Mouse (Mus musculus) forebrain, embryonic 16.5 days (tissue): Measurements from ENCODE around the gene Lrba. TPM values are rescaled to one million over a fixed set of nuclear protein-coding genes. Genes with fewer than 3 reads are reported as not detected.

Experiments
- ATAC-seq: fragments of 200-750 bp; cut with Nextera tagmentation; 2 replicates; pipeline ENCODE4 v1.8.0; 2017; ENCODE audit warnings: mild to moderate bottlenecking, moderate library complexity
- H3K27ac ChIP-seq: fragments of 300-500 bp; sonication (generic); 2 replicates; pipeline ENCODE4 v1.5.1; 2014; ENCODE audit warnings: low read length, control low read depth
- H3K27me3 ChIP-seq: fragments of 300-500 bp; sonication (generic); replicated peaks from 2 replicates; pipeline ENCODE4 v1.6.1; 2014; ENCODE audit warnings: low read length; ENCODE audit not compliant: control insufficient read depth, insufficient read depth
- H3K36me3 ChIP-seq: fragments of 300-500 bp; sonication (generic); 2 replicates; pipeline ENCODE4 v1.6.1; 2014; ENCODE audit not compliant: control insufficient read depth, insufficient read depth
- H3K4me1 ChIP-seq: fragments of 300-500 bp; sonication (generic); replicated peaks from 2 replicates; pipeline ENCODE4 v1.6.1; 2014; ENCODE audit warnings: low read length; ENCODE audit not compliant: control insufficient read depth, insufficient read depth
- H3K4me2 ChIP-seq: fragments of 300-500 bp; sonication (generic); 2 replicates; pipeline ENCODE4 v1.6.1; 2014; ENCODE audit warnings: mild to moderate bottlenecking, low read length, control low read depth
- H3K4me3 ChIP-seq: fragments of 300-500 bp; sonication (generic); replicated peaks from 2 replicates; pipeline ENCODE4 v1.5.1; 2014; ENCODE audit warnings: mild to moderate bottlenecking, low read length, control low read depth
- H3K9ac ChIP-seq: fragments of 300-500 bp; sonication (generic); replicated peaks from 2 replicates; pipeline ENCODE4 v1.6.1; 2014; ENCODE audit warnings: low read depth, low read length, control low read depth
- H3K9me3 ChIP-seq: fragments of 300-500 bp; sonication (generic); 2 replicates; pipeline ENCODE4 v1.6.1; 2016; ENCODE audit warnings: low read length; ENCODE audit not compliant: control insufficient read depth
- WGBS: fragments of 180-500 bp; shearing (Covaris S2); extraction: QIAGEN DNeasy Blood & Tissue Kit; methylation state at CpG from one replicate; pipeline ENCODE4 v1.1.7; 2014; 5-methylcytosine and 5-hydroxymethylcytosine counted together
- polyA plus RNA-seq: library from polyadenylated mRNA; unstranded; fragments of >200 nt; fragmentation: Nextera tagmentation; extraction: Ambion mirVana; gene quantifications from 2 replicates; pipeline ENCODE4 v1.2.1, GENCODE M21; 2015

Gene Lrba
- polyA plus RNA-seq, 1 experiment from 2014 or later, result 2.3 TPM

DNA sequence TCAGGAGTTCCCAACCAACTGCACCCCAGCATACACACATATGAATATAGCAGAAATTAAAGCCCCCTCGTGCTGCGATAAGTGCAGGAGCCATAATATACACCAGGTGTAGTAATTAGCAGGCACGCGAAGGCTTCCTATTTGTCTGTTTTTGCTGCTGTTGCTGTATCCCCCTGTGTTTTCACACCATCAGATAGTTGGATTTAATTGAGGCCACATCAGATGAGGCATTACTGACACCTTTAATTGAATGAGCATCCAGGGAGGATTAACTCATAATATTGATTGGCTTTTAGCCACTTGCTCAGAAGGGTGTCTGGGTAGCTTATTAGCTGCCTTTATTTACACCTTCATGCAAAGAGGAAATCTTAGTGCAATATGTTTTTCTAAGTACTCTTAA, 515.3 kb downstream of the Lrba start:
- Histone ChIP-seq H3K9ac (no peak overlapping the region), H3K9me3 (no peaks in the 10 kb centered on the region), H3K27ac (no peak overlapping the region), H3K4me1 (peaks cover 16% of the 10 kb centered on the region), H3K4me2 (no peak overlapping the region), H3K27me3 (peaks cover 5% of the 10 kb centered on the region; the same call in 1 of the 2 replicates), H3K36me3 (no peaks in the 10 kb centered on the region), H3K4me3 (no peak overlapping the region)
- 30% methylated on average over 4 of the region's 4 CpGs for WGBS
- peak; percentile 49 for ATAC-seq

DNA sequence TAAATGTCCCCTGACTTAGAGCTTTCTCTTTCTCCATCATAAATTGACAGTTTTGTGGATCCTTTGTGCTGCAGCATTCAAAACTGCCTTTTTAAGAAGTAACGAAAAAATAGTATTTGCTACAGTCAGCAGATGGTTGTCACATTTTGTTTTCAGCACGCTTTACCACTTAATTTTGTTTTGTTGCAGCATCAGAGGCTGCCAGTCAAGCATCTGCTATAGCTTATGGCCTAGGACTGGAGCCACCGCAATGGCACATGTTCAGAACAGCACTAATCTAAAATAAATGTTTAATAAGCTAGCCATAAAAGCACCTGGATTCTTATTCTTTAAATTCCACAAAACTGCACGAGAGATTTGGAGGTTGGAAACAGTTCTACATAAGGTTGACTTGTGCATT, 520.9 kb downstream of the Lrba start:
- WGBS, result 32% methylated on average over 4 of the region's 4 CpGs
- Histone ChIP-seq H3K9ac (no peak overlapping the region), H3K4me3 (no peak overlapping the region), H3K27ac (peak overlapping the region; percentile 45), H3K4me2 (peak overlapping the region; percentile 8), H3K9me3 (no peaks in the 10 kb centered on the region), H3K27me3 (peaks cover 7% of the 10 kb centered on the region; the same call in 1 of the 2 replicates), H3K36me3 (no peaks in the 10 kb centered on the region), H3K4me1 (peaks cover 14% of the 10 kb centered on the region)
- peak; percentile 92 for ATAC-seq

DNA sequence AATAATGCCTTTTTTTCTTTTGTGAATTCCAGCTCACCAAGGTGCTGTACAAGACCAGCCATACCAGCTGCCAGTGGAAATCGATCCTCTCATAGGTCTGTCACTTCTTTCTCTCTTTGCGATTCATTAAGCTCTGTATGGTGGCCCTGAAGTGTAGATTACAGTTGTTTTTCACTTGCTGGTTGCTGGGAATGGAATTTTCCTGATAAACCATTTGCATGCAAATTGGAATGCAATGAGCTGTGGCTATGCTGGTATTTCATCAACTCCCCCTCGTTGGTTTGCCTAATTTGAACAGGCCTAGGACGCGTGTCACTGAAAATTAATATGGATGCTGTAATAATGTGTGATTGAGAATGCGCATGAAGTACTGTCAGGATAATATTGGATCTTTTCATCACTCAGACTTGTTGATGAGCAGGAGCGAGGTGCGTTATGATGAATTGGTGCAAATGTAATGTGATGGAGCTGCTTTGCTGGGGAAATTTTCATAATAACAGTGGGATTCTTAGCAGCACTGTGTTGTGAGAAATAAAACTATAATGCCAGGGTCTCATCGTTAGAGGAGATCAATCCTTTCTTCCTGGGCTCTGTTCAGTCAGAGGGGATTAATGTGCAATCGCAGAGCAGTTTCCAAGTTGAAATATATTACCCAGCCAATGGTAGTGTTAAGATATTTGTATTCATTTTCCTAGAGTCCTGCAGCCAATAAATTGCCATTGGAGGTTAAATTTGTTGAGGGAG, 521.5 kb downstream of the Lrba start:
- WGBS, result 13% methylated on average over 10 of the region's 10 CpGs
- Histone ChIP-seq H3K9ac (no peak overlapping the region), H3K36me3 (no peaks in the 10 kb centered on the region), H3K9me3 (no peaks in the 10 kb centered on the region), H3K27ac (peak overlapping the region; percentile 45), H3K4me2 (peak overlapping the region; percentile 8), H3K4me1 (peaks cover 17% of the 10 kb centered on the region), H3K4me3 (no peak overlapping the region), H3K27me3 (peaks cover 7% of the 10 kb centered on the region; the same call in 1 of the 2 replicates)
- peak; percentile 89 for ATAC-seq

DNA sequence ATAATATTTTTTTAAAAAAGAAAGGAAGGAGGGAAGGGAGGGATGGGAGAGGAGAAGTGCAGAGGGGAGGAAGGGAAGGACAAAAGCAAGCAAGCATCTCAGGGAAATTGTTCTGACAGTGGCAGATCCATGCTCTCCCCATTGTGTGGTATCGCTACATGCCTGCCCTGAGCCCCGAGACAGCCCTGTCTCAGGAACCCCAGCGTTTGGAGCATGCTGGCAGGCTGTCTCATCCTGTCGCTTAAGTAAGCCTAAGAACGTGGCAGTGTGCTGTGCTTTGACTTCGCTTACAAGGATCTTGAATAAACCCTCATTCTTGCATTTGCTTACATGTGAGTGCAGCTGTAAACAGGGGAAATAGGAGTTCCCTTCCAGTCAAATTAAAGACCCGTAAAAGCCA, 526.2 kb downstream of the Lrba start:
- Histone ChIP-seq H3K4me1 (peaks cover 11% of the 10 kb centered on the region), H3K36me3 (no peaks in the 10 kb centered on the region), H3K9ac (peak overlapping the region; percentile 33; the same call in 1 of the 2 replicates), H3K27me3 (0 out of 2 replicates have a peak, but pooled peaks cover 2% of the 10 kb centered on the region), H3K4me2 (0 out of 2 replicates have a peak overlapping the region, but pooled peaks have one; percentile 12), H3K4me3 (no peak overlapping the region), H3K9me3 (no peaks in the 10 kb centered on the region), H3K27ac (no peak overlapping the region)
- no peak for ATAC-seq
- 20% methylated on average over 7 of the region's 7 CpGs for WGBS

DNA sequence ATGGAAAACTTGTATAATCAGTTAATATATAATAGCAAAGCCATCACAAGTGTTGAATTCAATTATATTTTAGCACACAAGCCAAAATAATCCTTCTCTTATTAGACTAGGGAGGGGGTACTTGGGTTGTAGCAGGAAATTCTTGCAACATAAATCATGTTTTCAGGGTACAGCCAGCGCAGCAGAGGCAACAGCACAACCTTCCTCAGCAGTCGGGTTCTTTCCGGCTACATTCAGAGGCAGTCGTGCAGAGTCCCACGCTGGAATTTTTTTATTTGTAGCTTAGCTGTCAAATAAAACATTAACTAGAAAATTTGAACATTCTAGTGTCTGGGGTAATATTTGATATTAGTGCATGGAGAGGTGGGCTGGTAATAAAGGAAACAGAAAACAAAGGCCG, 529.7 kb downstream of the Lrba start:
- peaks cover 3% of the 10 kb centered on the region; the same call in 1 of the 2 replicates for H3K4me1 ChIP-seq
- H3K9me3 ChIP-seq, result no peaks in the 10 kb centered on the region
- H3K36me3 ChIP-seq, result no peaks in the 10 kb centered on the region
- H3K27me3 ChIP-seq, result 0 out of 2 replicates have a peak, but pooled peaks cover 2% of the 10 kb centered on the region
- no peak overlapping the region for H3K4me3 ChIP-seq
- no peak overlapping the region for H3K4me2 ChIP-seq
- WGBS, result 79% methylated on average over 6 of the region's 6 CpGs
- ATAC-seq, result no peak
- H3K27ac ChIP-seq, result no peak overlapping the region
- no peak overlapping the region for H3K9ac ChIP-seq

DNA sequence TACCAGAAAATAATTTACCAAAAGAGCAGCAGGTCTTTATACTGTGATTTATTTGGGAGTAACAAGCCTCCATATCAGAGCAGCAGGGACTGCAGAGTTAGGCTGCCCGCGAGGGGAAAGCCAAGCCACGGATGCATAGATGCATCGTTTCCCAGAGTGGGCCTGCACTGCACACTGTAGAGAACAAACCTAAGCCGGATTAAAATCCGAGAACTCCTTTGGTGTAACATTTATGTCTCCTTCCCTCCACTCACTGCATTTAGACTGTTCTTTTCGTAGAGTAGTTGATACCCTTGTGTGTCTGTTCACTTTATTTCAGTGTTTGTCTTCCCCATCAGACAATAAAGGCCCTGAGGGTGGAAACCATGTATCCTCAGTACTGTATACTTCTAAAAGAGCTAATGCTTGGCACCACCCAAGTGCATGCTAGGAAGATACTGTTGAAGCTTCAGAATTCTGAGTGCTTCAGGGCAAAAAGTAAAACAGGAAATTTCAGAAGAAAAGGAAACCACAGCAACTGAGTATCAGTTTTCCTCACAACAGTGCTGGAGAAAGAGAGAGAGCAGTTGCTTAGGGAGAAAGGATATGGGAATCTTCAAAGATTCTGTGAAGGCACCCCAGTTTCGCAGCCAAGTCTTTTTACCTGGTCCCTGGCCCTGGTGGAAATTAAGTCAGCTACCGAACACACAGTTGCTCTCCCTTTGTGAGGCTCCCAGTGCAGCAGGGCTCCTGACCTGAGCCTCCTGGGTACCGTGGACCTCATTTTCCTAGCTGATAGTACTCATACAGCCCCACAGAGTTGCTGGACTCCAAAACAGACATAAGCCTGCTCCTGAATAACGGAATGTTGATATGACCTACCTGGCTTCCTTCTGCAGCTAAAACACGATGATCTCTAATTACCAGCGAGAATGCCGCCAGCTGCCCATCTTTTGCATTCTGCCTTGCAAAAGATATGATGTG, 530.4 kb downstream of the Lrba start:
- 63% methylated on average over 14 of the region's 14 CpGs for WGBS
- Histone ChIP-seq H3K4me2 (no peak overlapping the region), H3K4me3 (no peak overlapping the region), H3K9ac (no peak overlapping the region), H3K27me3 (0 out of 2 replicates have a peak, but pooled peaks cover 2% of the 10 kb centered on the region), H3K27ac (no peak overlapping the region), H3K4me1 (peaks cover 3% of the 10 kb centered on the region; the same call in 1 of the 2 replicates), H3K36me3 (no peaks in the 10 kb centered on the region), H3K9me3 (no peaks in the 10 kb centered on the region)
- ATAC-seq, result no peak

DNA sequence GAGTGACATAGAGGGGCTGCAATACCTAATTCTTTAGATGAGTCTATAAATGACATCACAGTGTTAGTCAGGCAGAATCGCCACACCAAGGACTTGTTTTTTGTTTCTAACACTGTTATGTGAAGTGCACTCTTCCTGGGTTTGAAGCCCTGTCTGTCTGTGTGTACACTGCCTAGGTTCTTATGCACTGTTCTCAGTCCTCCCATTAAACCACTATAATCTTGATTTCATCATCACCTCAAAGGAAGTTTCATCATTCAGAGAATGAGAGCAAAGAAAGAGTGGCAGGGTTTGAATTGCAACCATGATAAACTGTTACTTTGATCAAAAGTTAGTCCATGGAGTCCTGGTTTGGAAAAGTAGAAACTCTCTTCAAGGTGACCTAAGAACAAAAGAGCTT, 532.1 kb downstream of the Lrba start:
- no peak for ATAC-seq
- no peak overlapping the region for H3K27ac ChIP-seq
- H3K9me3 ChIP-seq, result no peaks in the 10 kb centered on the region

DNA sequence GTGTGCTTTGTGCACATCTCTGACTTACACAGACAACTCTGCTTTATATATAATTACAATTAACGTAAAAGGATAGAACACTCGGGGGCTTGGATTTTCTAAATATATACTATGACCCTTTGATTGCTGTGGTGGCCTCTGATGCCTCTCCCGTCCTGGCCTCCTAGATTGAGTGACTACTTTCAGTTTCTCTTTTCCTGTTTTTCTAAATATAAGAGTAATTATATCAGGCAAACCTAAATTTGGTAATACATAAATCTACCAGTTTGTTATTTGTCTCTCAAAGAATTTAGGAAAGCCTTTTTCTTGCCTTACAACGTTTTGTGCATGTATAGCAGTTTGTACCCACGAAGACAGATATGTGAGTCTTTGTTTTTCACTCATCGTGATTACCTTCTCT, 534.2 kb downstream of the Lrba start:
- no peaks in the 10 kb centered on the region for H3K9me3 ChIP-seq
- no peaks in the 10 kb centered on the region for H3K36me3 ChIP-seq
- 82% methylated on average over 6 of the region's 6 CpGs for WGBS
- no peaks in the 10 kb centered on the region for H3K4me1 ChIP-seq
- H3K27ac ChIP-seq, result no peak overlapping the region
- no peak for ATAC-seq
- no peak overlapping the region for H3K4me2 ChIP-seq
- H3K4me3 ChIP-seq, result no peak overlapping the region
- no peaks in the 10 kb centered on the region for H3K27me3 ChIP-seq
- H3K9ac ChIP-seq, result no peak overlapping the region

More for the DNA sequence above, 532.1 kb downstream of the Lrba start:
- H3K4me3 ChIP-seq, result no peak overlapping the region
- no peak overlapping the region for H3K4me2 ChIP-seq
- no peaks in the 10 kb centered on the region for H3K36me3 ChIP-seq
- WGBS, result 83% methylated on average over 1 of the region's 1 CpGs
- H3K4me1 ChIP-seq, result no peaks in the 10 kb centered on the region
- no peak overlapping the region for H3K9ac ChIP-seq
- no peaks in the 10 kb centered on the region for H3K27me3 ChIP-seq

DNA sequence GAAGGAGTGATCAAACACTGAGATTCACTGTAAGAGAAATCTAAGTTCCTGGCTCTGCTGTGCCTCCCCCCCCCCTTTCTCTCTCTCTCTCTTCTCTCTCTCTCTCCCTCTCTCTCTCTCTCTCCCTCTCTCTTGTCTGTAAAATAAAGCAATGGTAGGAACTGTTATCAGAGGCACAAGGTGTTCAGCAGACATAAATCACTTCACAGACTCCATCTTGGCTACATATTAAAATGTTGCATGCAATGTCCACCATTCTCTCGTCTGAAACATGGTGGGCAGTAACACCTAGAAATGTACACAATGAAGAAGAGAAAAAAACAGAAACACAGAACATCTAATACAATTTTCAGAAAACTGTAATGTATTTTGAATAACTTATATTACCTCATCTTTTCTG, 534.9 kb downstream of the Lrba start:
- no peaks in the 10 kb centered on the region for H3K9me3 ChIP-seq
- no peaks in the 10 kb centered on the region for H3K27me3 ChIP-seq
- 83% methylated on average over 1 of the region's 1 CpGs for WGBS
- no peak overlapping the region for H3K9ac ChIP-seq
- no peak overlapping the region for H3K4me2 ChIP-seq
- ATAC-seq, result no peak
- no peak overlapping the region for H3K4me3 ChIP-seq
- no peaks in the 10 kb centered on the region for H3K4me1 ChIP-seq
- H3K27ac ChIP-seq, result no peak overlapping the region
- no peaks in the 10 kb centered on the region for H3K36me3 ChIP-seq
